Mouse (Mus musculus) limb, embryonic 15.5 days (tissue): ENCODE measurements at regions not wholly inside any gene's neighbourhood (a gene's known extent, or its start where the extent isn't known, plus 50 kb on each side); places are given as distances from the start of the nearest gene placed in this dataset.

Experiments
- ATAC-seq: fragments of 200-750 bp; cut with Nextera tagmentation; 2 replicates; pipeline ENCODE4 v1.8.0; 2017; ENCODE audit warnings: low read depth, moderate TSS enrichment; ENCODE audit not compliant: insufficient number of reproducible peaks, low FRiP score, low TSS enrichment
- H3K27ac ChIP-seq: fragments of 300-500 bp; sonication (generic); 2 replicates; pipeline ENCODE4 v1.5.1; 2015; ENCODE audit warnings: moderate library complexity, mild to moderate bottlenecking, inconsistent platforms
- H3K27me3 ChIP-seq: fragments of 300-500 bp; sonication (generic); 2 replicates; pipeline ENCODE4 v1.6.1; 2015; ENCODE audit warnings: inconsistent platforms
- H3K36me3 ChIP-seq: fragments of 300-500 bp; sonication (generic); 2 replicates; pipeline ENCODE4 v1.6.1; 2015; ENCODE audit warnings: inconsistent platforms
- H3K4me1 ChIP-seq: fragments of 300-500 bp; sonication (generic); 2 replicates; pipeline ENCODE4 v1.6.1; 2015; ENCODE audit warnings: inconsistent platforms
- H3K4me2 ChIP-seq: fragments of 300-500 bp; sonication (generic); 2 replicates; pipeline ENCODE4 v1.6.1; 2015; ENCODE audit warnings: mild to moderate bottlenecking, inconsistent platforms
- H3K4me3 ChIP-seq: fragments of 300-500 bp; sonication (generic); 2 replicates; pipeline ENCODE4 v1.5.1; 2015; ENCODE audit warnings: mild to moderate bottlenecking, inconsistent platforms
- H3K9ac ChIP-seq: fragments of 300-500 bp; sonication (generic); 2 replicates; pipeline ENCODE4 v1.6.1; 2015; ENCODE audit warnings: inconsistent platforms
- H3K9me3 ChIP-seq: fragments of 300-500 bp; sonication (generic); 2 replicates; pipeline ENCODE4 v1.6.1; 2016; ENCODE audit warnings: inconsistent platforms
- WGBS: fragments of 180-500 bp; shearing (Covaris S2); methylation state at CpG from one replicate; pipeline ENCODE4 v1.1.7; 2015; 5-methylcytosine and 5-hydroxymethylcytosine counted together

GRCm38 (mm10) chr15:24725170-24725569 lies 688.4 kb downstream of the Basp1 start:
- 85% methylated on average over 4 of the region's 4 CpGs for WGBS
- no peaks in the 10 kb centered on the region for H3K9me3 ChIP-seq
- no peak overlapping the region for H3K27ac ChIP-seq
- H3K4me1 ChIP-seq, result no peaks in the 10 kb centered on the region
- no peak overlapping the region for H3K4me3 ChIP-seq
- H3K27me3 ChIP-seq, result no peaks in the 10 kb centered on the region
- H3K36me3 ChIP-seq, result no peaks in the 10 kb centered on the region
- H3K4me2 ChIP-seq, result no peak overlapping the region
- H3K9ac ChIP-seq, result no peak overlapping the region
- no peak for ATAC-seq

GRCm38 (mm10) chr15:24724664-24725063 lies 688.9 kb downstream of the Basp1 start:
- Histone ChIP-seq H3K27me3 (no peaks in the 10 kb centered on the region), H3K4me3 (no peak overlapping the region), H3K4me2 (no peak overlapping the region), H3K9ac (no peak overlapping the region), H3K9me3 (no peaks in the 10 kb centered on the region), H3K4me1 (no peaks in the 10 kb centered on the region), H3K36me3 (no peaks in the 10 kb centered on the region), H3K27ac (no peak overlapping the region)
- 45% methylated on average over 4 of the region's 4 CpGs for WGBS
- ATAC-seq, result no peak

GRCm38 (mm10) chr15:24720346-24720745 lies 693.2 kb downstream of the Basp1 start:
- no peaks in the 10 kb centered on the region for H3K27me3 ChIP-seq
- H3K27ac ChIP-seq, result no peak overlapping the region
- no peak overlapping the region for H3K9ac ChIP-seq
- 64% methylated on average over 2 of the region's 2 CpGs for WGBS
- no peak overlapping the region for H3K4me3 ChIP-seq
- H3K9me3 ChIP-seq, result no peaks in the 10 kb centered on the region
- no peaks in the 10 kb centered on the region for H3K4me1 ChIP-seq
- no peak overlapping the region for H3K4me2 ChIP-seq
- ATAC-seq, result no peak
- H3K36me3 ChIP-seq, result no peaks in the 10 kb centered on the region

GRCm38 (mm10) chr15:24682167-24682566 lies 731.4 kb downstream of the Basp1 start:
- WGBS, result 66% methylated on average over 4 of the region's 4 CpGs
- H3K4me1 ChIP-seq, result no peaks in the 10 kb centered on the region
- H3K36me3 ChIP-seq, result no peaks in the 10 kb centered on the region
- H3K27ac ChIP-seq, result no peak overlapping the region
- no peak overlapping the region for H3K4me3 ChIP-seq
- no peak overlapping the region for H3K4me2 ChIP-seq
- no peak overlapping the region for H3K9ac ChIP-seq
- ATAC-seq, result no peak
- no peaks in the 10 kb centered on the region for H3K27me3 ChIP-seq
- no peaks in the 10 kb centered on the region for H3K9me3 ChIP-seq

- no peak overlapping the region for H3K27ac ChIP-seq
- WGBS, result 76% methylated on average over 1 of the region's 1 CpGs
- no peak overlapping the region for H3K4me2 ChIP-seq
- H3K9me3 ChIP-seq, result no peaks in the 10 kb centered on the region
- H3K9ac ChIP-seq, result no peak overlapping the region
- H3K27me3 ChIP-seq, result no peaks in the 10 kb centered on the region
- H3K4me1 ChIP-seq, result no peaks in the 10 kb centered on the region
- H3K4me3 ChIP-seq, result no peak overlapping the region
- H3K36me3 ChIP-seq, result no peaks in the 10 kb centered on the region
- no peak for ATAC-seq
These were observed 764.6 kb downstream of the Basp1 start for GRCm38 (mm10) chr15:24648938-24649337.

- H3K27ac ChIP-seq, result no peak overlapping the region
- H3K27me3 ChIP-seq, result no peaks in the 10 kb centered on the region
- H3K36me3 ChIP-seq, result no peaks in the 10 kb centered on the region
- H3K4me1 ChIP-seq, result no peaks in the 10 kb centered on the region
- H3K4me3 ChIP-seq, result no peak overlapping the region
- 82% methylated on average over 2 of the region's 2 CpGs for WGBS
- no peak overlapping the region for H3K9ac ChIP-seq
- no peaks in the 10 kb centered on the region for H3K9me3 ChIP-seq
- no peak for ATAC-seq
- H3K4me2 ChIP-seq, result no peak overlapping the region
These were observed 777.9 kb downstream of the Basp1 start for GRCm38 (mm10) chr15:24635620-24636019.

GRCm38 (mm10) chr15:24596242-24596641 lies 817.3 kb downstream of the Basp1 start:
- ATAC-seq, result no peak
- 37% methylated on average over 4 of the region's 4 CpGs for WGBS

GRCm38 (mm10) chr15:24588943-24589342 lies 824.6 kb downstream of the Basp1 start:
- H3K4me1 ChIP-seq, result no peaks in the 10 kb centered on the region
- no peak overlapping the region for H3K4me3 ChIP-seq
- no peaks in the 10 kb centered on the region for H3K27me3 ChIP-seq
- no peaks in the 10 kb centered on the region for H3K9me3 ChIP-seq
- 20% methylated on average over 4 of the region's 4 CpGs for WGBS
- H3K36me3 ChIP-seq, result no peaks in the 10 kb centered on the region
- H3K27ac ChIP-seq, result no peak overlapping the region
- H3K9ac ChIP-seq, result no peak overlapping the region
- no peak overlapping the region for H3K4me2 ChIP-seq
- ATAC-seq, result no peak

More at GRCm38 (mm10) chr15:24596242-24596641, 817.3 kb downstream of the Basp1 start:
- H3K36me3 ChIP-seq, result no peaks in the 10 kb centered on the region
- no peak overlapping the region for H3K4me2 ChIP-seq
- no peaks in the 10 kb centered on the region for H3K27me3 ChIP-seq
- H3K9ac ChIP-seq, result no peak overlapping the region
- no peak overlapping the region for H3K4me3 ChIP-seq
- H3K9me3 ChIP-seq, result no peaks in the 10 kb centered on the region
- no peak overlapping the region for H3K27ac ChIP-seq
- H3K4me1 ChIP-seq, result no peaks in the 10 kb centered on the region

- no peaks in the 10 kb centered on the region for H3K9me3 ChIP-seq
- ATAC-seq, result no peak
- H3K36me3 ChIP-seq, result no peaks in the 10 kb centered on the region
- no peak overlapping the region for H3K9ac ChIP-seq
- WGBS, result 57% methylated on average over 3 of the region's 3 CpGs
- no peak overlapping the region for H3K27ac ChIP-seq
- no peak overlapping the region for H3K4me3 ChIP-seq
- no peaks in the 10 kb centered on the region for H3K27me3 ChIP-seq
- H3K4me1 ChIP-seq, result no peaks in the 10 kb centered on the region
- H3K4me2 ChIP-seq, result no peak overlapping the region
These were observed 846.6 kb downstream of the Basp1 start for GRCm38 (mm10) chr15:24566981-24567380.

GRCm38 (mm10) chr15:24556806-24557205 lies 856.8 kb downstream of the Basp1 start:
- no peak overlapping the region for H3K4me2 ChIP-seq
- ATAC-seq, result no peak
- H3K9me3 ChIP-seq, result no peaks in the 10 kb centered on the region
- H3K36me3 ChIP-seq, result no peaks in the 10 kb centered on the region
- WGBS, result 81% methylated on average over 4 of the region's 4 CpGs
- no peaks in the 10 kb centered on the region for H3K4me1 ChIP-seq
- H3K27me3 ChIP-seq, result no peaks in the 10 kb centered on the region
- H3K4me3 ChIP-seq, result no peak overlapping the region
- H3K9ac ChIP-seq, result no peak overlapping the region
- no peak overlapping the region for H3K27ac ChIP-seq

GRCm38 (mm10) chr15:24550108-24550507 lies 863.5 kb downstream of the Basp1 start:
- Histone ChIP-seq H3K27ac (no peak overlapping the region), H3K4me2 (no peak overlapping the region), H3K27me3 (no peaks in the 10 kb centered on the region), H3K4me1 (no peaks in the 10 kb centered on the region), H3K36me3 (no peaks in the 10 kb centered on the region), H3K9me3 (no peaks in the 10 kb centered on the region), H3K4me3 (no peak overlapping the region), H3K9ac (no peak overlapping the region)
- no peak for ATAC-seq
- WGBS, result 76% methylated on average over 3 of the region's 3 CpGs

- Histone ChIP-seq H3K9ac (no peak overlapping the region), H3K36me3 (no peaks in the 10 kb centered on the region), H3K4me2 (no peak overlapping the region), H3K9me3 (no peaks in the 10 kb centered on the region), H3K4me3 (no peak overlapping the region), H3K27me3 (no peaks in the 10 kb centered on the region), H3K4me1 (no peaks in the 10 kb centered on the region), H3K27ac (no peak overlapping the region)
- no peak for ATAC-seq
- WGBS, result 86% methylated on average over 3 of the region's 3 CpGs
These were observed 883.5 kb downstream of the Basp1 start for GRCm38 (mm10) chr15:24530065-24530464.

- 73% methylated on average over 5 of the region's 5 CpGs for WGBS
- no peak for ATAC-seq
These were observed 886.2 kb downstream of the Basp1 start for GRCm38 (mm10) chr15:24527379-24527778.

More at GRCm38 (mm10) chr15:24527379-24527778, 886.2 kb downstream of the Basp1 start:
- Histone ChIP-seq H3K27ac (no peak overlapping the region), H3K4me2 (no peak overlapping the region), H3K27me3 (no peaks in the 10 kb centered on the region), H3K4me3 (no peak overlapping the region), H3K9ac (no peak overlapping the region), H3K4me1 (no peaks in the 10 kb centered on the region), H3K36me3 (no peaks in the 10 kb centered on the region), H3K9me3 (no peaks in the 10 kb centered on the region)
